ENCODE assay signal across 16 mouse cellular contexts in genomic region chr5:112236631-112237030, GRCm38 (mm10). TPM values are rescaled to one million over a fixed set of nuclear protein-coding genes. Genes with fewer than 3 reads are reported as not detected.
DNase-seq lines count a peak whose midpoint lies in the region; ATAC-seq and TF ChIP-seq lines count a peak whose summit lies in the region.
"Had no signal": no experiment of that assay in that cellular context is flagged by ENCODE, and none has a peak within 500 bp of the region (broad histone marks: within the 10 kb centered on the region; RNA-seq: fewer than 3 reads in every experiment).

No protein-coding gene starts in this region.

- 67% methylated on average over 2 of the region's 2 CpGs for WGBS in stomach, embryonic 14.5 days
- 72% methylated on average over 2 of the region's 2 CpGs for WGBS in stomach, postnatal 0 days
- 68% methylated on average over 2 of the region's 2 CpGs for WGBS in hindbrain, embryonic 16.5 days
- 64% methylated on average over 2 of the region's 2 CpGs for WGBS in midbrain, embryonic 14.5 days

- H3K36me3 ChIP-seq in stomach, embryonic 14.5 days (ENCODE audit: control insufficient read depth, insufficient read depth, low read length) = no peaks in the 10 kb centered on the region
- H3K36me3 ChIP-seq in stomach, postnatal 0 days (ENCODE audit: control insufficient read depth, insufficient read depth, low read length) = no peaks in the 10 kb centered on the region
- H3K36me3 ChIP-seq in hindbrain, embryonic 16.5 days (ENCODE audit: control insufficient read depth, insufficient read depth, low read length) = no peaks in the 10 kb centered on the region
- H3K36me3 ChIP-seq in midbrain, embryonic 14.5 days (ENCODE audit: control insufficient read depth, insufficient read depth, low read length) = no peaks in the 10 kb centered on the region
- H3K36me3 ChIP-seq: embryonic facial prominence, embryonic 12.5 days; stomach, embryonic 15.5 days had no signal

- no peak overlapping the region for H3K9ac ChIP-seq in stomach, embryonic 14.5 days (replicated peaks; ENCODE audit: low read depth, low read length)
- H3K9ac ChIP-seq in stomach, postnatal 0 days (ENCODE audit: low read length) = no peak overlapping the region
- H3K9ac ChIP-seq in hindbrain, embryonic 16.5 days (ENCODE audit: low read depth, low read length) = peak overlapping the region; percentile 25; the same call in 1 of the 2 replicates
- peak overlapping the region; percentile 63; the same call in 1 of the 2 replicates for H3K9ac ChIP-seq in midbrain, embryonic 14.5 days (replicated peaks; ENCODE audit: low read length)
- H3K9ac ChIP-seq: embryonic facial prominence, embryonic 12.5 days; stomach, embryonic 15.5 days had no signal

- no peak for DNase-seq in stomach, postnatal 0 days (ENCODE audit: low spot score)
- peak; percentile 19 for DNase-seq in midbrain, embryonic 14.5 days
- no peak for DNase-seq in liver
- no peak for DNase-seq in lung, postnatal 4 days
- DNase-seq in testis, postnatal 14 days (ENCODE audit: low spot score) = no peak
- no peak for DNase-seq in kidney, postnatal 4 days
- DNase-seq: B cell, adult 2 months; heart, postnatal 14 days; kidney, adult 2 months; kidney, postnatal 25 days; lung, adult 2 months had no signal

- no peaks in the 10 kb centered on the region for H3K27me3 ChIP-seq in stomach, embryonic 14.5 days (ENCODE audit: control insufficient read depth, insufficient read depth, low read length)
- H3K27me3 ChIP-seq in stomach, postnatal 0 days (ENCODE audit: control insufficient read depth, insufficient read depth, low read length) = no peaks in the 10 kb centered on the region
- no peaks in the 10 kb centered on the region for H3K27me3 ChIP-seq in hindbrain, embryonic 16.5 days (replicated peaks; ENCODE audit: control insufficient read depth, insufficient read depth, low read length)
- H3K27me3 ChIP-seq in midbrain, embryonic 14.5 days (ENCODE audit: control insufficient read depth, insufficient read depth, low read length) = no peaks in the 10 kb centered on the region

- H3K27ac ChIP-seq in stomach, embryonic 14.5 days (ENCODE audit: low read length) = 0 out of 2 replicates have a peak overlapping the region, but pooled peaks have one; percentile 48
- H3K27ac ChIP-seq in stomach, postnatal 0 days (replicated peaks) = no peak overlapping the region
- peak overlapping the region; percentile 79; the same call in 1 of the 2 replicates for H3K27ac ChIP-seq in hindbrain, embryonic 16.5 days (ENCODE audit: low read depth, low read length)
- peak overlapping the region; percentile 97 for H3K27ac ChIP-seq in midbrain, embryonic 14.5 days (replicated peaks; ENCODE audit: low read depth, low read length)

- no peak overlapping the region for H3K4me3 ChIP-seq in stomach, embryonic 14.5 days (ENCODE audit: low read depth, low read length)
- H3K4me3 ChIP-seq in stomach, postnatal 0 days (ENCODE audit: low read depth, low read length) = no peak overlapping the region
- H3K4me3 ChIP-seq in hindbrain, embryonic 16.5 days (ENCODE audit: low read length) = no peak overlapping the region
- no peak overlapping the region for H3K4me3 ChIP-seq in midbrain, embryonic 14.5 days (replicated peaks; ENCODE audit: low read depth, low read length)
- H3K4me3 ChIP-seq: embryonic facial prominence, embryonic 12.5 days; stomach, embryonic 15.5 days had no signal

- no peak for ATAC-seq in stomach, embryonic 14.5 days (ENCODE audit: insufficient number of reproducible peaks, insufficient read depth, low FRiP score, low read depth)
- ATAC-seq in stomach, postnatal 0 days (ENCODE audit: low FRiP score, low TSS enrichment) = no peak
- no peak for ATAC-seq in hindbrain, embryonic 16.5 days
- no peak for ATAC-seq in midbrain, embryonic 14.5 days (ENCODE audit: low FRiP score, low TSS enrichment)

- no peak for TF ChIP-seq CTCF in stomach, postnatal 0 days (IDR thresholded peaks at IDR 0.05; ENCODE audit: low read depth)

- no peaks in the 10 kb centered on the region for H3K9me3 ChIP-seq in stomach, embryonic 14.5 days (ENCODE audit: control insufficient read depth, low read depth, low read length)
- H3K9me3 ChIP-seq in stomach, postnatal 0 days (ENCODE audit: control insufficient read depth, low read length) = no peaks in the 10 kb centered on the region
- H3K9me3 ChIP-seq in hindbrain, embryonic 16.5 days (ENCODE audit: control insufficient read depth, low read length) = no peaks in the 10 kb centered on the region
- no peaks in the 10 kb centered on the region for H3K9me3 ChIP-seq in midbrain, embryonic 14.5 days (ENCODE audit: control insufficient read depth, low read length)
- H3K9me3 ChIP-seq: embryonic facial prominence, embryonic 12.5 days; stomach, embryonic 15.5 days had no signal

- no peak overlapping the region for H3K4me2 ChIP-seq in stomach, embryonic 14.5 days (replicated peaks; ENCODE audit: low read depth, low read length)
- no peak overlapping the region for H3K4me2 ChIP-seq in stomach, postnatal 0 days (replicated peaks; ENCODE audit: low read depth)
- no peak overlapping the region for H3K4me2 ChIP-seq in hindbrain, embryonic 16.5 days (ENCODE audit: low read length)
- H3K4me2 ChIP-seq in midbrain, embryonic 14.5 days (ENCODE audit: low read length) = peak overlapping the region; percentile 54

- no peaks in the 10 kb centered on the region for H3K4me1 ChIP-seq in stomach, embryonic 14.5 days (ENCODE audit: control insufficient read depth, insufficient read depth, low read length)
- H3K4me1 ChIP-seq in stomach, postnatal 0 days (replicated peaks; ENCODE audit: control insufficient read depth, insufficient read depth) = no peaks in the 10 kb centered on the region
- peaks cover 19% of the 10 kb centered on the region for H3K4me1 ChIP-seq in hindbrain, embryonic 16.5 days (ENCODE audit: control insufficient read depth, insufficient read depth, low read depth, low read length)
- H3K4me1 ChIP-seq in midbrain, embryonic 14.5 days (ENCODE audit: control insufficient read depth, insufficient read depth, low read length) = peaks cover 32% of the 10 kb centered on the region

- no peak for TF ChIP-seq EP300 in stomach, postnatal 0 days (optimal IDR thresholded peaks at IDR 0.05)

RNA-seq across cellular contexts. Expression of gene Cryba4, which starts 15.7 kb away (rescaled TPM):
- polyA plus RNA-seq in stomach, embryonic 14.5 days (2014; fragmentation: Nextera tagmentation; extraction: Ambion mirVana) = 2.6 and 2.7 TPM in 2 replicates
- polyA plus RNA-seq in stomach, postnatal 0 days (2015; fragmentation: Nextera tagmentation; extraction: Ambion mirVana) = 1.9 and 2.2 TPM in 2 replicates
- 1.2 and 1.3 TPM in 2 replicates for polyA plus RNA-seq in hindbrain, embryonic 16.5 days (2015; fragmentation: Nextera tagmentation; extraction: Ambion mirVana)
- 0.93 and 1.2 TPM in 2 replicates for polyA plus RNA-seq in midbrain, embryonic 14.5 days (2014; fragmentation: Nextera tagmentation; extraction: Ambion mirVana)
- polyA plus RNA-seq: kidney, adult 2 months had no signal

RNA-seq across cellular contexts. Expression of gene Crybb1, which starts 19.0 kb away (rescaled TPM):
- polyA plus RNA-seq in stomach, embryonic 14.5 days (2014; fragmentation: Nextera tagmentation; extraction: Ambion mirVana) = 2.2 and 3.1 TPM in 2 replicates
- 1.7 and 2.0 TPM in 2 replicates for polyA plus RNA-seq in stomach, postnatal 0 days (2015; fragmentation: Nextera tagmentation; extraction: Ambion mirVana)
- polyA plus RNA-seq in hindbrain, embryonic 16.5 days (2015; fragmentation: Nextera tagmentation; extraction: Ambion mirVana) = 6.6 and 7.7 TPM in 2 replicates
- 1.9 and 3.8 TPM in 2 replicates for polyA plus RNA-seq in midbrain, embryonic 14.5 days (2014; fragmentation: Nextera tagmentation; extraction: Ambion mirVana)
- polyA plus RNA-seq: liver, adult 2 months had no signal

RNA-seq across cellular contexts. Expression of gene Tpst2, which starts 39.9 kb away (rescaled TPM):
- 35.3 and 38.4 TPM in 2 replicates for polyA plus RNA-seq in stomach, embryonic 14.5 days (2014; fragmentation: Nextera tagmentation; extraction: Ambion mirVana)
- polyA plus RNA-seq in stomach, postnatal 0 days (2015; fragmentation: Nextera tagmentation; extraction: Ambion mirVana) = 29.2 and 30.2 TPM in 2 replicates
- polyA plus RNA-seq in hindbrain, embryonic 16.5 days (2015; fragmentation: Nextera tagmentation; extraction: Ambion mirVana) = 35.6 and 35.9 TPM in 2 replicates
- polyA plus RNA-seq in midbrain, embryonic 14.5 days (2014; fragmentation: Nextera tagmentation; extraction: Ambion mirVana) = 24.7 and 26.4 TPM in 2 replicates

Comparison
In these comparisons a context has a peak if more than half of its experiments do, and no peak if none do; other contexts are left out.
1. H3K9ac ChIP-seq: peak in hindbrain, embryonic 16.5 days (single experiment) and midbrain, embryonic 14.5 days (single experiment); none in stomach, embryonic 14.5 days (single experiment) and stomach, postnatal 0 days (single experiment).